Mouse (Mus musculus) bone marrow macrophage, adult 2 months (primary cell): Measurements from ENCODE around the gene Cpe.

Source experiments
- CTCF ChIP-seq: IDR thresholded peaks from 2 replicates; pipeline ENCODE4 v1.5.1; 2012; ENCODE audit warnings: low read depth, mild to moderate bottlenecking, low read length, moderate library complexity
- POLR2A ChIP-seq: IDR thresholded peaks from 2 replicates; pipeline ENCODE4 v1.6.1; 2012; ENCODE audit warnings: mild to moderate bottlenecking, low read depth, low read length, borderline replicate concordance

- TF ChIP-seq CTCF (no peak), POLR2A (no peak)
Observed at GRCm38 (mm10) chr8:64548054-64548850, 144.6 kb downstream of the Cpe start.
